Mouse (Mus musculus): ENCODE data around the gene Ttpal. TPM values are rescaled to one million over a fixed set of nuclear protein-coding genes. Genes with fewer than 3 reads are reported as not detected.

Gene Ttpal
- 40.6 and 40.8 TPM in 2 replicates for polyA plus RNA-seq (2014; fragmentation: Nextera tagmentation; extraction: Ambion mirVana)

GRCm38 (mm10) chr2:163602101-163602971, at the start of gene Ttpal:
Gene Ttpal, plus strand, starts transcription at chr2:163602314.
- under 1% methylated on average over 57 of the region's 57 CpGs for WGBS
- ATAC-seq (replicated peaks; ENCODE audit: low FRiP score, low TSS enrichment, low read depth): peak; percentile 92
- peak within 1 kb of the TSS; percentile 80 for H3K9ac ChIP-seq (ENCODE audit: low read length)
- DNase-seq (ENCODE audit: low spot score): peak; percentile 90
- peak within 1 kb of the TSS; percentile 75 for H3K4me3 ChIP-seq (ENCODE audit: low read depth, low read length)
- no peaks in the 10 kb centered on the region for H3K27me3 ChIP-seq (replicated peaks; ENCODE audit: control insufficient read depth, insufficient read depth, low read length)
- H3K9me3 ChIP-seq (ENCODE audit: control insufficient read depth, low read length): no peaks in the 10 kb centered on the region
- H3K36me3 ChIP-seq (ENCODE audit: control insufficient read depth, insufficient read depth, low read length): peaks cover 3% of the 10 kb centered on the region
- H3K4me2 ChIP-seq (ENCODE audit: low read length): peak within 1 kb of the TSS; percentile 95
- peak within 1 kb of the TSS; percentile 88 for H3K27ac ChIP-seq (ENCODE audit: low read depth)
- peaks cover 8% of the 10 kb centered on the region; the same call in 1 of the 2 replicates for H3K4me1 ChIP-seq (replicated peaks; ENCODE audit: control insufficient read depth, insufficient read depth, low read length)

DNA sequence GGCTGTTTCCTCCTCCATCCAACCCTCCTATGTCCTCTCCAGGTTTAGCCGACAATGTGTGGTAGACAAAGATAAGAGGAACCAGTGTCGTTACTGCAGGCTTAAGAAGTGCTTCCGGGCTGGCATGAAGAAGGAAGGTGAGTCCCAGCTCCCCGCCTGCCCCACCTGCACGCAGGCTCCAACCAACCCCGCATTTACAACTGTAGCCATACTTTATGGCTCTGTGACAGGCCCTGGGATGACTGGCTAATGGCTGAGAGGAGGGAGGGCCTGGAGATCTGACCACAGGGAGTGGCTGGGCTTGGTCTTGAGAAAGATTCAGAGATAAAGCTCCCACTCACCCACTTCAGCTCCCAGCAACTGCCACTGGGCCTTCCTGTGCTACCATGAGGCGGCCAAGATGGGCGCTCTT, 49.6 kb upstream of the Ttpal start:
- ATAC-seq (replicated peaks; ENCODE audit: low FRiP score, low TSS enrichment, low read depth) (peak; percentile 86), DNase-seq (ENCODE audit: low spot score) (no peak)
- Histone ChIP-seq H3K9ac (ENCODE audit: low read length) (no peak overlapping the region), H3K27ac (ENCODE audit: low read depth) (peak overlapping the region; percentile 52; the same call in 1 of the 2 replicates), H3K9me3 (ENCODE audit: control insufficient read depth, low read length) (no peaks in the 10 kb centered on the region), H3K36me3 (ENCODE audit: control insufficient read depth, insufficient read depth, low read length) (no peaks in the 10 kb centered on the region), H3K4me1 (replicated peaks; ENCODE audit: control insufficient read depth, insufficient read depth, low read length) (0 out of 2 replicates have a peak, but pooled peaks cover 5% of the 10 kb centered on the region), H3K27me3 (replicated peaks; ENCODE audit: control insufficient read depth, insufficient read depth, low read length) (no peaks in the 10 kb centered on the region), H3K4me2 (ENCODE audit: low read length) (no peak overlapping the region), H3K4me3 (ENCODE audit: low read depth, low read length) (no peak overlapping the region)
- WGBS: 44% methylated on average over 8 of the region's 8 CpGs

DNA sequence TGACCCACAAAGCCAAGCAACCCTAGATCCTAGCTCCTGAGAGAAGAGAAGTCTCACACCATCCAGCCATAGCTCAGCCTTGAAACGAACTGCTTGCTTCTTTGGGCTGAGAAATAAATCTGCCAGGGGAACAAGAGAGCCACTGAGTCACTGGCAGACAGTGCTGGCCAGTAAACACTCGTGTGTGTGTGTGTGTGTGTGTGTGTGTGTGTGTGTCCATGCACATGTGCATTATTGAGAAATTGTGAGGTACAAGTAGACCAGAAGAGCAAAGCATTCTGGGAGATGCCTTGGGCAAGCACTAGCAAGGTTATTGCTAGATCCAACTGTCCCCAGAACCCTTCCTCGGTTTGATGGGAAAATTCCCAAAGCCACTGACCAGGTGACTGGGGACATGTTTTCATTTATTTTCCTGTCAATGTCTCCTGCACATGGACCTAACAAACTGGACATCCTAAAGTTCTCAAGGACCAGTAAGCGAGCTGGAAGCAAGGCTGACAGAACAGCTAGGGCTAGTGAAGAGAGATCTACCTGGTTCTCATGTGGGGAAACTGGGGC, 47.6 kb upstream of the Ttpal start:
- ATAC-seq (replicated peaks; ENCODE audit: low FRiP score, low TSS enrichment, low read depth): no peak
- no peak overlapping the region for H3K4me3 ChIP-seq (ENCODE audit: low read depth, low read length)
- H3K27ac ChIP-seq (ENCODE audit: low read depth): no peak overlapping the region
- 66% methylated on average over 4 of the region's 4 CpGs for WGBS
- no peak overlapping the region for H3K9ac ChIP-seq (ENCODE audit: low read length)
- no peak overlapping the region for H3K4me2 ChIP-seq (ENCODE audit: low read length)
- no peaks in the 10 kb centered on the region for H3K9me3 ChIP-seq (ENCODE audit: control insufficient read depth, low read length)
- no peak for DNase-seq (ENCODE audit: low spot score)
- H3K27me3 ChIP-seq (replicated peaks; ENCODE audit: control insufficient read depth, insufficient read depth, low read length): no peaks in the 10 kb centered on the region
- 0 out of 2 replicates have a peak, but pooled peaks cover 5% of the 10 kb centered on the region for H3K4me1 ChIP-seq (replicated peaks; ENCODE audit: control insufficient read depth, insufficient read depth, low read length)
- H3K36me3 ChIP-seq (ENCODE audit: control insufficient read depth, insufficient read depth, low read length): no peaks in the 10 kb centered on the region

GRCm38 (mm10) chr2:163554996-163555395, 47.1 kb upstream of the Ttpal start:
- 63% methylated on average over 6 of the region's 6 CpGs for WGBS
- Histone ChIP-seq H3K4me2 (ENCODE audit: low read length) (no peak overlapping the region), H3K27ac (ENCODE audit: low read depth) (peak overlapping the region; percentile 51)

DNA sequence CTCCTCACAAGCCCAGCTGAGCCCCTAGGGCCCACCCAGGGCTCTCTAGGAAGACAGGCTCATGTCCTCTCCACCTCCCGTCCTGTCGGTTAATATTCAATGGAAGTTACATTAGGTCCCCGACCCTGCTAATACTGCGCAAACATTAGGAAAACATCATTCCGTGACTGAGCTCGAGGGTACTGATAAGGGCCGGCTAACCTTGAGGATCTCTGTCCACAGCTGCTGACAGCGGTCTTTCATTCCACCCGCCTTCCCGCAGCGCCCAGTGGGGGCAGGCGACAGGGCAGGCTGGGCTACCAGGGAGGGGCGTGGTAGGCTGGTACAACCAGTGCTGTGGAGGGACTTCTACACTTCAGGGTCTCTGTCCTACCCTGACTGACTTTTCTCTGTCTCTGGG, 46.7 kb upstream of the Ttpal start:
- Histone ChIP-seq H3K9ac (ENCODE audit: low read length) (no peak overlapping the region), H3K27ac (ENCODE audit: low read depth) (peak overlapping the region; percentile 51), H3K9me3 (ENCODE audit: control insufficient read depth, low read length) (no peaks in the 10 kb centered on the region), H3K4me1 (replicated peaks; ENCODE audit: control insufficient read depth, insufficient read depth, low read length) (no peaks in the 10 kb centered on the region), H3K27me3 (replicated peaks; ENCODE audit: control insufficient read depth, insufficient read depth, low read length) (no peaks in the 10 kb centered on the region), H3K36me3 (ENCODE audit: control insufficient read depth, insufficient read depth, low read length) (no peaks in the 10 kb centered on the region), H3K4me2 (ENCODE audit: low read length) (no peak overlapping the region), H3K4me3 (ENCODE audit: low read depth, low read length) (no peak overlapping the region)
- WGBS: 55% methylated on average over 13 of the region's 13 CpGs
- ATAC-seq (replicated peaks; ENCODE audit: low FRiP score, low TSS enrichment, low read depth) (peak; percentile 66), DNase-seq (ENCODE audit: low spot score) (no peak)

More at GRCm38 (mm10) chr2:163554996-163555395, 47.1 kb upstream of the Ttpal start:
- Histone ChIP-seq H3K36me3 (ENCODE audit: control insufficient read depth, insufficient read depth, low read length) (no peaks in the 10 kb centered on the region), H3K27me3 (replicated peaks; ENCODE audit: control insufficient read depth, insufficient read depth, low read length) (no peaks in the 10 kb centered on the region), H3K9ac (ENCODE audit: low read length) (no peak overlapping the region), H3K9me3 (ENCODE audit: control insufficient read depth, low read length) (no peaks in the 10 kb centered on the region), H3K4me1 (replicated peaks; ENCODE audit: control insufficient read depth, insufficient read depth, low read length) (0 out of 2 replicates have a peak, but pooled peaks cover under 1% of the 10 kb centered on the region), H3K4me3 (ENCODE audit: low read depth, low read length) (no peak overlapping the region)
- ATAC-seq (replicated peaks; ENCODE audit: low FRiP score, low TSS enrichment, low read depth) (no peak), DNase-seq (ENCODE audit: low spot score) (no peak)

GRCm38 (mm10) chr2:163558548-163558947, 43.6 kb upstream of the Ttpal start:
- H3K27ac ChIP-seq (ENCODE audit: low read depth): no peak overlapping the region
- no peaks in the 10 kb centered on the region for H3K4me1 ChIP-seq (replicated peaks; ENCODE audit: control insufficient read depth, insufficient read depth, low read length)
- ATAC-seq (replicated peaks; ENCODE audit: low FRiP score, low TSS enrichment, low read depth) (no peak), DNase-seq (ENCODE audit: low spot score) (no peak)
- WGBS: 70% methylated on average over 1 of the region's 1 CpGs
- H3K9ac ChIP-seq (ENCODE audit: low read length): no peak overlapping the region
- no peak overlapping the region for H3K4me2 ChIP-seq (ENCODE audit: low read length)
- H3K4me3 ChIP-seq (ENCODE audit: low read depth, low read length): no peak overlapping the region
- H3K9me3 ChIP-seq (ENCODE audit: control insufficient read depth, low read length): no peaks in the 10 kb centered on the region
- H3K36me3 ChIP-seq (ENCODE audit: control insufficient read depth, insufficient read depth, low read length): 0 out of 2 replicates have a peak, but pooled peaks cover 7% of the 10 kb centered on the region
- H3K27me3 ChIP-seq (replicated peaks; ENCODE audit: control insufficient read depth, insufficient read depth, low read length): no peaks in the 10 kb centered on the region

DNA sequence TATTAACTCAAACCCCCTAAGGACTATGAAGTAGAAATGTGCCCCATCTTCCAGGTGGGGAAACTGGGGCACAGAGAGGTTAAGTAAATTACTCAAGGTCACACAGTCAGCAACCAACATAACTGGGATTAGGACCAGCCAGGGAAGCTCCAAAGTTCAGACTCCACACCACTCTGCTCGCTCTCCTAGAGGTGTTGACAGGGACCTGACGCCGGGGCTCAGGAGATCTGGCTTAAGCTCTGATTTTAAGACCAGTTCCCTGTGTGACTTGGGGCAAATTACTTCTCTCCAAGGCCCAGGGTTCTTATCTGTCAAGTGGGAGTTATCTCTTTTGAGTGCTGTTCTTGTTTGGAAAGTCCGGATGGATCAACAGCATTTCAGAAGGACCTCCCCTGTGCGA, 42.9 kb upstream of the Ttpal start:
- H3K4me3 ChIP-seq (ENCODE audit: low read depth, low read length): no peak overlapping the region
- DNase-seq (ENCODE audit: low spot score) (no peak), ATAC-seq (replicated peaks; ENCODE audit: low FRiP score, low TSS enrichment, low read depth) (no peak)
- no peak overlapping the region for H3K4me2 ChIP-seq (ENCODE audit: low read length)
- H3K27me3 ChIP-seq (replicated peaks; ENCODE audit: control insufficient read depth, insufficient read depth, low read length): no peaks in the 10 kb centered on the region
- H3K9ac ChIP-seq (ENCODE audit: low read length): no peak overlapping the region
- no peaks in the 10 kb centered on the region for H3K9me3 ChIP-seq (ENCODE audit: control insufficient read depth, low read length)
- H3K4me1 ChIP-seq (replicated peaks; ENCODE audit: control insufficient read depth, insufficient read depth, low read length): no peaks in the 10 kb centered on the region
- 63% methylated on average over 5 of the region's 5 CpGs for WGBS
- 0 out of 2 replicates have a peak, but pooled peaks cover 7% of the 10 kb centered on the region for H3K36me3 ChIP-seq (ENCODE audit: control insufficient read depth, insufficient read depth, low read length)
- no peak overlapping the region for H3K27ac ChIP-seq (ENCODE audit: low read depth)

GRCm38 (mm10) chr2:163560247-163560646, 41.9 kb upstream of the Ttpal start:
- no peaks in the 10 kb centered on the region for H3K27me3 ChIP-seq (replicated peaks; ENCODE audit: control insufficient read depth, insufficient read depth, low read length)

More at GRCm38 (mm10) chr2:163560247-163560646, 41.9 kb upstream of the Ttpal start:
- H3K4me1 ChIP-seq (replicated peaks; ENCODE audit: control insufficient read depth, insufficient read depth, low read length): no peaks in the 10 kb centered on the region
- 85% methylated on average over 3 of the region's 3 CpGs for WGBS
- DNase-seq (ENCODE audit: low spot score) (no peak), ATAC-seq (replicated peaks; ENCODE audit: low FRiP score, low TSS enrichment, low read depth) (no peak)
- no peak overlapping the region for H3K9ac ChIP-seq (ENCODE audit: low read length)
- H3K4me3 ChIP-seq (ENCODE audit: low read depth, low read length): no peak overlapping the region
- H3K4me2 ChIP-seq (ENCODE audit: low read length): no peak overlapping the region
- 0 out of 2 replicates have a peak, but pooled peaks cover 7% of the 10 kb centered on the region for H3K36me3 ChIP-seq (ENCODE audit: control insufficient read depth, insufficient read depth, low read length)
- no peak overlapping the region for H3K27ac ChIP-seq (ENCODE audit: low read depth)
- H3K9me3 ChIP-seq (ENCODE audit: control insufficient read depth, low read length): no peaks in the 10 kb centered on the region

Measured in intestine, embryonic 14.5 days (tissue).